Mouse (Mus musculus): ENCODE results near the gene Neo1.

Gene Neo1

DNA sequence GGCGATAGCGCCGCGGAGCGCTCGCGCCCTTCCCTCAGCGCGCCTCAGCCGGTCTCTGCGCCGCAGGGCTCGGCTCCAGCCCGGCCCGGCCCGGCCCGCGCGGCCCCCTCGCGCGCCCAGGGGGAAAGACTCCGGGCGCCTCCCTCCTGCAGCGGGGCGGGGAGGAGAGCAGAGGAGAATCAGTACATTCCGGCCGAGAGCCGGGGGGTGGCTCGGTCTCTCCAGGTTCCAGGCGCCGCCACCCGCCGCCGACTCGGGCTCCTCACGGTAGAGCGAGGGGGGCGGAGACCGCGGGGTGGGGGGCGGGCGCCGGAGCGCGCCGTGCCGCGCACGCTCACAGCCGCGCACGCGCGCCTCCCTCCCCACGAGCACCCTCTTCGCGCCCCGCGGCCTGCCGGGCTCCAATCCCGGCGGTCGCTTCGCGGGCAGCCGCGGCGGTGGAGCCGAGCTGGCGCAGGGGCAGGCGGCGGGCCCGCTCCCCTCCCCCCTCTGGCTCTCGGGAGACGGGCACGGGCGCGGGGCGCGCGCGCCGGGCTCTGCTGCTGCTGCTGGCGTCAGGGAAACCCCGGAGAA is at the start of gene Neo1:
Gene Neo1, minus strand, starts transcription at position 283 of the 573 bp plus-strand sequence.
- peak; percentile 92 for DNase-seq

GRCm38 (mm10) chr9:59075632-59076031 is 39.4 kb upstream of the Neo1 start:
- no peak for DNase-seq

DNA sequence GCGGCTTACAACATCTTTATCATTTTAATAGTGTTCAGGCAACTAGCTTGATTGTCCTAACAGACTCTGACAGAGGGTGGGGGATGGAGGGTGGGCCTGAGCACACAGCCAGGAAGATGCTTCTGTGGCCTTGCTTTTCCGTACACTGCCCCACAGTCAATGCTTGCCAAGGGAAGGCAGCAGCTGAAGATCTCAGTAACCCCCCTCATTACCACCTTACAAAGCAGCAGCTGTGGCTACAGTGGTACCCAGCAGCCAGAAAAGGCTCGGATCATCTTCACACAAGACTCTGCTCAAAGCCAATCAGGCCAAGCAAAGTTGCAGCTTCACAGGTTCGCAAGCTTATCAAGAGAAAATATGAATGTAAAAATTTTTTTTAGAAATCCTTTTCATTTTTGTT is 37.6 kb upstream of the Neo1 start:
- DNase-seq, result no peak

GRCm38 (mm10) chr9:59072076-59072777 is 36.0 kb upstream of the Neo1 start:
- DNase-seq, result no peak

GRCm38 (mm10) chr9:59071220-59071977 is 35.2 kb upstream of the Neo1 start:
- DNase-seq, result no peak

- DNase-seq, result no peak
Observed at GRCm38 (mm10) chr9:59070216-59070615, 34.0 kb upstream of the Neo1 start.

DNA sequence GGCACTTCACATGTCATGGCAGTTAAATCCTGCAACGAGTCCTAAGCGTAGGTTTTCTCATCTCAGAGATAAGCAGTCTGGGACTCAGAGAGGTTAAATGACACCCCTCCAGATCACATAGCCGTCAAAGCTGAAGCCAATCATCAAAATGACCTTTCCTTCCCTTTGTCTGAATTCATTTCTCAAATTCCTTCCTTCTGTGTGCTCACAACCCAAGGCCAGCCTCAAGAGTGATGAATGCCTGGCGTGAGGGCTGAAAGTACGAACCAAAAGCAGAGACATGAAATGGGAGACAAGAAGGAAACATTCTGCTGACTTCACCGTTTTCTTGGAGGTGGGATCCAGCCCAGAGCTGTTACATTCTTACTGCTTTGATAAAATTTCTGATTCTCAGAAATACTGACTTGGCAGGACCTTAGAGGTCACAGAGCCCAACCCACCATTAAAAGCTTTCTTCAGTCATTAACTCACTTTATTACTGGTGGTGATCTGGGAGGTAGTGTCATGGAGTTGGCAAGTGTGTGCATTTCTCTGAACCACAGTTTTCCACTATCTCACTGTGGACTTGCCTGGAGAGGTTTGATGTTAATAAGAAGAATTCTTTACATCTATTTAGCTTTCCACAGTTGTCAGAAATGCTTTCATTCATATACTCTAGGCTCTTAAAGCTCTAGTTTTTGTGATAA is 29.5 kb upstream of the Neo1 start:
- no peak for DNase-seq

DNA sequence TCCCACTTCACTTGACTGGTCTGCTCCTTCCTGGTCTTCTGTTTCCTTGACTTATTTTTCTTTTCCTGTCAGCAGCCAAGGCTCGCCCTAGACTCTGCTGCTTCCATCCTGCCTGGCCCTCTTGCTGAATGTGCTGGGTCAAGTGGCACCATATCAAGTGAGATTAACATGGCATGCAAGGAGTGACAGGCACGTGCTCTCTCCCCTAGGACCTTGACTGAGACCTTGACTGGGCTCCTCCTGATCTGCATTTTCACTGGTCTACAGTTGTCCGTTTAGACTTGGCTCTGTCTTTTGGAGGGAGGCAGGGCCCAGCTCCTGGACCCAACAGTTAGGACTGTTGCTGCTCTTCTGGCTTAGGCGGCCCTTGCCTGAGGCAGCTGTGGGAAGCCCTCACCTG is 26.2 kb upstream of the Neo1 start:
- DNase-seq, result no peak

GRCm38 (mm10) chr9:59060026-59060605 is 23.9 kb upstream of the Neo1 start:
- DNase-seq, result no peak

- DNase-seq, result no peak
Observed at GRCm38 (mm10) chr9:59059158-59059557, 22.9 kb upstream of the Neo1 start.

- no peak for DNase-seq
Observed at GRCm38 (mm10) chr9:59058060-59058459, 21.8 kb upstream of the Neo1 start.

- DNase-seq, result peak; percentile 7
Observed at GRCm38 (mm10) chr9:59056281-59056680, 20.0 kb upstream of the Neo1 start.

DNA sequence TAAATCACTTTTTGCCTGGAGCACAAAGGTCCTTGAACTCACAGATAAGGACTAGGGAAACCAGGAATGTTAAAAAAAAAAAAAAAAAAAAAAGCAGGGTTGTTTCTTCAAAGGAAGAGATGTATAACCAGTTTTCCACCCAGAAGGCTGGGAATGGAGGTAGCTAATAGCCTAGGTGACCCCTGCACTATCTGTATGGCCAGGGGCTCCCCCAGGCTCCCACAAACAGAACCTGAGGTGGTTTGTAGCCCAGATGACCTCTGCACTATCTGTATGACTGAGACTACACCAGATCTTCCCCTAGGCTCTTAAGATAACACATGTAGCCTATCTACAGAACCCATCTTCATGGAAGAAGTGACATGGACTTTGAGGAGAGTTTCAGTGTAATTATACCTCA is 5.6 kb upstream of the Neo1 start:
- no peak for DNase-seq

- DNase-seq, result no peak
Observed at GRCm38 (mm10) chr9:59036732-59037341, 596 bp upstream of the Neo1 start.

DNA sequence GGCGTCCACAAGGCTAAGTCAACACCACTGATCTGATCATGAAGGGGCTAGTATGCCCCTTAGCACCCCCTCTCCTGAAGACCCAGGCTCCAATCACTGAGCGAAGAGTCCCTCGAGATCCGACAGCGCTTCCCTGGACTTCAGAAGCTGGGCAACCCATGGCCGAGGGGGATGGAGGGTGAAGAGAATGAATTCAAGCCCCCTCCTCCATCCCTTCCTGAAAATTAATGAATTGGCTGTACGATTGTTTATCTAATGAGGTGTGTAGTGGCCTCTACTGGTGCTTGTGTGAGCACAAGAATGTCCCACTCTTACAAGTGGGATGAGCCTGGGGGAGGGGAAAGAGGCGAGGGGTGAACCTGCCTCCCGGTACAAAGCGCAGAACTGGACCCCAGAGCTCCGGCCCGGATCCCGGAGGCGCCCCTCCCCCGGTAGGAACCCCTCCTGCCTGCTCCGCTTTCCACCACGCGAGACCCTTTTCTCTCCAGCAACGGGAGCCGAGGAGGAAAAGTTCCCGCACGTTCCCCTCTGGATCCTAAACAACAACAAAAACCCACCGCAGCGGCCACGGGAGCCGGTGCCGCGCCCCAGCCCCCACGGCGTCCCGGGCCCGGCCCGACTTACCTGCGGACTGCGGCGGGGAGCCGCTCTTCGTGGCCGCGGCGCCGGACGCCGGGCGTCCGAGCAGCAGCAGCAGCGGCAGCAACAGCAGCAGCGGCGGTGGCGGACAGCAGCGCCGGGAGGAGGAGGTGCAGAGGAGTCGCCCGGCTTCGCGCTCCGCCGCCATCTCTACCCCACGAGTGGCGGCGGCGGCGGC is 691 bp downstream of the Neo1 start:
- peak; percentile 49 for DNase-seq

DNA sequence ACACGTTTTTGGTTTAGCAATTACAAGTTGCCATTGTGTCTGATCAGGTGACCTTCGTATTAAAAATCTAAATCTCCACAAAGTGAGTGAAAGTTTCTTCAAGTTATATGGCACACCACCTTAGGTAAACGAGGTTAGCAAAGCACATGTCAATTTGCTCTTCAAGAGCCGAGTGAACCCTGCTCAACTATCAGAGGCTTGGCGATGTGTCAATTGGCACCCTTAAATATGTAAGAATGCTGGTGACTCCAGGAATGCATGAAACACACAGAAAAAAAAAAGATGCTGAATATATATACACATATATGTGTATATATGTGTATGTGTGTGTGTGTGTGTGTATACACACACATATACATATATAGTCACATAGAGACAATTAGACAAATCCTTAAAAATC is 1.4 kb downstream of the Neo1 start:
- DNase-seq, result peak; percentile 29

GRCm38 (mm10) chr9:59033492-59033891 is 2.7 kb downstream of the Neo1 start:
- no peak for DNase-seq

DNA sequence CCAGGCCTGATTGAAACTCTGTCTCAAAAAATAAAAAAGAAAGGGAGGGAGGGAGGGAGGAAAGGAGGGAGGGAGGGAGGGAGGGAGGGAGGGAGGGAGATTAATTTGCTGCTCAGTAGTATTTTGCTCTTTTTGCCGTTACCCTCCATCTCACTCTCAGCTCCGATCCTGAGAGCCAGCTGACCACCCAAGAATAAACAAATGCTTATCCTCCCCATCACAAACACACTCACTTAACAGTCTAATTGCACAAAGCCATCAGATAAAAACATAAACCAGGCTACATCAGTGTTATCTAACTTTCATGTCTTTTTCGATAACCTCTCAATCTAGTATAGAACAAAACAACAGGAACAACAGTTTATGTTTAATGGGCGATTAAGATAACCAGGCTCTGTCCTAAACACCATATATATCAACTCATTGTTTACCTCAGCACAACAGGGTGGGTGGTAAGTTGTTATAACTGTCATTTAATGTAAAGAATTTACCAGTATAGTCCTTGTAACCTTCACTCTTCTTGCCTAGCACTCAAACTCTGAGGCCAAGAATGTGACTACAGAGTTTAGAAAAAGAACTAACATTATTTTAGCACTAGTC is 11.9 kb downstream of the Neo1 start:
- no peak for DNase-seq

DNA sequence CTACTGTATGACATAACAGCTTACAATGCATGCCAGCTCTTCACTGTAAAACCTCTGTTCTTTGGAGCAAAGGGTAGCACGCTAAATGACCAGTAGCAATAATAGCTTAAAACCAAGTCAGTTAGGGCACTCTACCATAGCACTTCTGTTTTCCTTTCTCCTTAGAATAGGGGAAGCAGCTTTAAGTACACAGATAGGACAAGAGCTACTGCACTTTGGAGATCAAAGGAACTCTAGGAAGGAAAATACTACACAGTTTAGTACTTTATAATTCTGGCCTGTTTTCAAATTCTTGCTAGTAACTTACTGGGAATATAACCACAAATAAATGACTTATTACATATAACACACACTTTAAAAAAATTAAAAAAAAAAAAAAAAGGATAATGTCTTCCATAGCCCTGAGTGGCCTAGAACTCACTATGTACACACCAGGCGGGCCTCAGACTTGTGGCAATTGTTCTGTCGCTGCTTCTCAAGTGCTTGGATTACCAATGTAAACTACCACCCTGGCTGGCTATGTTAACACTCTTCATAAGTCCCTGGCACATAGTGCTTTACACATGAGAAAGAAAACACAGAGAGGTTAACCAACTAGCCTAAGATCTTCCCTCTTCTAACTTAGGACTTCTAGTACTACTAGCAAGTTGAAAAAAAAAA is 20.1 kb downstream of the Neo1 start:
- DNase-seq, result no peak

DNA sequence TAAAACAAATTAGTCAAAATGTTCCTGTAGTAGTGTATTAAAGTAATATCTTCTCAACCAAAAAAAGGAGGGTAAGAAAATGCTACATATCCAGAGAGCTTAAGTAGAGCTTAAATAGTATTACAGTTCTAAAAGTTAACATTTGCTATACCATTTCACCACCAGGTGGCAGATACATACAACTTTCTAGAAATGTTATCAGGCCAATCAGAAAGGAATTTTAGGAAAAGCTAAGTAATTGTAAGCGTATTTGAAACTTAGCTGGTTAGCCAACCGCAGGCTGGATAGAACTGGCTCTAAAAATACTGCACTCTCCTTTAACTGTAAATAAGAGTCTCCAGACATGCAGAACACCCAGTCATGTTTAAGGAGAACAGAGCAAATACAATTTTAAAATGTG is 22.9 kb downstream of the Neo1 start:
- peak; percentile 83 for DNase-seq
